Mouse (Mus musculus) CH12.LX (cell line): ENCODE measurements around the gene Tmprss4. TPM values are rescaled to one million over a fixed set of nuclear protein-coding genes. Genes with fewer than 3 reads are reported as not detected.

Source experiments
- DNase-seq: peaks from one replicate; pipeline ENCODE4 v3.0.0-alpha.2; 2013; ENCODE audit errors: extremely low read depth
- H3K27ac ChIP-seq: 2 replicates; pipeline ENCODE4 v1.5.1; 2012; ENCODE audit warnings: low read depth, mild to moderate bottlenecking, control low read depth, moderate library complexity; ENCODE audit not compliant: insufficient read depth
- H3K27me3 ChIP-seq: replicated peaks from 2 replicates; pipeline ENCODE3; 2012; ENCODE audit warnings: inconsistent platforms
- H3K36me3 ChIP-seq, 2 experiments: replicated peaks in 1 of 2; 2 replicates each; pipeline versions ENCODE3 to v1.6.1; 2012; ENCODE audit warnings: inconsistent platforms in 1 of 2, low read length in 1 of 2, mild to moderate bottlenecking in 1 of 2, mixed read lengths in 1 of 2, moderate library complexity in 1 of 2; ENCODE audit not compliant: control insufficient read depth in 1 of 2, insufficient read depth in 1 of 2
- H3K4me1 ChIP-seq, 2 experiments: 2 replicates each; pipeline ENCODE4 v1.6.1; 2012; ENCODE audit warnings: inconsistent platforms in 1 of 2, moderate library complexity in 1 of 2; ENCODE audit not compliant: insufficient read depth in 2 of 2, control insufficient read depth in 1 of 2
- H3K4me2 ChIP-seq: 2 replicates; pipeline ENCODE4 v1.6.1; 2012; ENCODE audit warnings: low read depth, mild to moderate bottlenecking, control low read depth; ENCODE audit not compliant: poor library complexity, insufficient read depth, severe bottlenecking
- H3K4me3 ChIP-seq, 3 experiments: fragments of 150-350 bp in 1 of 3; sonication (generic) in 1 of 3; replicated peaks in 1 of 3; 2 replicates each; pipeline versions ENCODE3 to v1.5.1; 2011 to 2012; ENCODE audit warnings: low read depth in 2 of 3, low read length in 2 of 3, mild to moderate bottlenecking in 2 of 3, moderate library complexity in 2 of 3, control low read depth in 1 of 3, improper control_type of control experiment in 1 of 3, inconsistent platforms in 1 of 3, mixed read lengths in 1 of 3; ENCODE audit not compliant: poor library complexity in 1 of 3
- H3K79me2 ChIP-seq: replicated peaks from 2 replicates; pipeline ENCODE4 v1.6.1; 2012; ENCODE audit warnings: mild to moderate bottlenecking, moderate library complexity; ENCODE audit not compliant: control insufficient read depth, poor library complexity, insufficient read depth, severe bottlenecking; ENCODE audit errors: extremely low read depth
- H3K9ac ChIP-seq: 2 replicates; pipeline ENCODE4 v1.6.1; 2012; ENCODE audit warnings: low read depth, mild to moderate bottlenecking, control low read depth, moderate library complexity; ENCODE audit not compliant: insufficient read depth
- H3K9me3 ChIP-seq: replicated peaks from 2 replicates; pipeline ENCODE3; 2012; ENCODE audit warnings: low read length, inconsistent platforms, mixed read lengths
- E2F4 ChIP-seq: IDR thresholded peaks from 2 replicates; pipeline ENCODE4 v1.6.1; 2011; ENCODE audit warnings: low read depth, low read length, improper control_type of control experiment; ENCODE audit not compliant: insufficient replicate concordance
- EP300 ChIP-seq: IDR thresholded peaks from 2 replicates; pipeline ENCODE4 v1.6.1; 2011; ENCODE audit warnings: low read length, improper control_type of control experiment
- IRF4 ChIP-seq: IDR thresholded peaks from 2 replicates; pipeline ENCODE4 v1.6.1; 2014; ENCODE audit warnings: low read depth, mild to moderate bottlenecking, inconsistent platforms, low read length, improper control_type of control experiment
- KAT2A ChIP-seq: IDR thresholded peaks from 2 replicates; pipeline ENCODE4 v1.6.1; 2012; ENCODE audit warnings: low read length, improper control_type of control experiment, inconsistent platforms; ENCODE audit not compliant: insufficient replicate concordance
- MAX ChIP-seq: IDR thresholded peaks from 2 replicates; pipeline ENCODE4 v1.6.1; 2011; ENCODE audit warnings: low read length, improper control_type of control experiment
- MAZ ChIP-seq: IDR thresholded peaks from 2 replicates; pipeline ENCODE4 v1.6.1; 2012; ENCODE audit warnings: low read depth, mild to moderate bottlenecking, inconsistent platforms, low read length, improper control_type of control experiment, moderate library complexity
- MEF2A ChIP-seq: IDR thresholded peaks from 2 replicates; pipeline ENCODE4 v1.6.1; 2014; ENCODE audit warnings: low read depth, mild to moderate bottlenecking, inconsistent platforms, low read length, improper control_type of control experiment, borderline replicate concordance
- NELFE ChIP-seq: IDR thresholded peaks from 2 replicates; pipeline ENCODE4 v1.6.1; 2011; ENCODE audit warnings: low read depth, low read length, improper control_type of control experiment
- PAX5 ChIP-seq: IDR thresholded peaks from 2 replicates; pipeline ENCODE4 v1.6.1; 2012; ENCODE audit warnings: low read length, inconsistent platforms, mixed read lengths
- RCOR1 ChIP-seq: conservative IDR thresholded peaks from 2 replicates; pipeline ENCODE4 v1.6.1; 2012; ENCODE audit warnings: low read depth, mild to moderate bottlenecking, inconsistent platforms, low read length, improper control_type of control experiment
- SIN3A ChIP-seq: IDR thresholded peaks from 2 replicates; pipeline ENCODE4 v1.6.1; 2012; ENCODE audit warnings: low read length, improper control_type of control experiment, inconsistent platforms
- TCF12 ChIP-seq: IDR thresholded peaks from 2 replicates; pipeline ENCODE4 v1.6.1; 2014; ENCODE audit warnings: low read depth, mild to moderate bottlenecking, inconsistent platforms, low read length, improper control_type of control experiment
- USF1 ChIP-seq: IDR thresholded peaks from 2 replicates; pipeline ENCODE4 v1.6.1; 2014; ENCODE audit warnings: low read depth, mild to moderate bottlenecking, inconsistent platforms, low read length, improper control_type of control experiment
- USF2 ChIP-seq: conservative IDR thresholded peaks from 2 replicates; pipeline ENCODE4 v1.6.1; 2011; ENCODE audit warnings: low read depth, low read length, improper control_type of control experiment
- ZC3H11A ChIP-seq: IDR thresholded peaks from 2 replicates; pipeline ENCODE4 v1.6.1; 2012; ENCODE audit warnings: low read depth, mild to moderate bottlenecking, inconsistent platforms, low read length, improper control_type of control experiment
- ZKSCAN1 ChIP-seq: IDR thresholded peaks from 2 replicates; pipeline ENCODE4 v1.6.1; 2012; ENCODE audit warnings: low read depth, inconsistent platforms, low read length, improper control_type of control experiment, borderline replicate concordance
- ZNF384 ChIP-seq: IDR thresholded peaks from 2 replicates; pipeline ENCODE4 v1.6.1; 2012; ENCODE audit warnings: low read depth, low read length, improper control_type of control experiment, inconsistent platforms
- dilution Hi-C: fragments of 300-500 bp; cut with MboI; formaldehyde crosslinking; loops from 2 replicates; pipeline ENCODE4 v1.14.3; 2020; ENCODE audit warnings: low sequenced_read_pairs; ENCODE audit not compliant: extremely low pct_unique_long_range_greater_than_20kb, extremely low pct_ligation_motif_present
- in situ Hi-C: fragments of 300-500 bp; cut with MboI; formaldehyde crosslinking; loops from 3 replicates; pipeline ENCODE4 v1.14.3; 2019; ENCODE audit warnings: low sequenced_read_pairs, low pct_ligation_motif_present, low pct_unique_long_range_greater_than_20kb, mixed read lengths
- polyA plus RNA-seq: library from polyadenylated mRNA; unstranded; fragments of >175 nt; gene quantifications from 2 replicates; pipeline ENCODE4 v1.2.1, GENCODE M21; 2012; ENCODE audit warnings: low read depth; ENCODE audit not compliant: insufficient read length
- total RNA-seq, 2 experiments: library from RNA; depleted of rRNA; stranded (reverse); fragments of 300-350 nt in 1 of 2; fragments of >200 nt in 1 of 2; gene quantifications; 2 replicates each; pipeline ENCODE4 v1.2.3; 2012 to 2014

Tmprss4 gene
- total and polyA plus RNA-seq, 3 experiments = not detected

GRCm38 (mm10) chr9:45201319-45201947 is 2.5 kb downstream of the Tmprss4 start:
- H3K4me1 ChIP-seq = peaks cover 6 to 20% of the 10 kb centered on the region in 2 experiments; a peak in 3 of 4 replicates
- TF ChIP-seq MEF2A (no peak), E2F4 (no peak), RCOR1 (no peak)
- in situ Hi-C loops (loop anchor here (25.0 kb wide), 1 partner anchor 536 kb away; no protein-coding TSS in a partner anchor), dilution Hi-C loops (no loop called here)
- no peak overlapping the region for H3K4me3 ChIP-seq
- H3K9me3 ChIP-seq = no peaks in the 10 kb centered on the region
- H3K27ac ChIP-seq = no peak overlapping the region
- H3K4me2 ChIP-seq = no peak overlapping the region
- no peak for DNase-seq
- no peaks in the 10 kb centered on the region for H3K36me3 ChIP-seq
- no peak overlapping the region for H3K9ac ChIP-seq
- H3K79me2 ChIP-seq = no peaks in the 10 kb centered on the region
- H3K27me3 ChIP-seq = no peaks in the 10 kb centered on the region

DNA sequence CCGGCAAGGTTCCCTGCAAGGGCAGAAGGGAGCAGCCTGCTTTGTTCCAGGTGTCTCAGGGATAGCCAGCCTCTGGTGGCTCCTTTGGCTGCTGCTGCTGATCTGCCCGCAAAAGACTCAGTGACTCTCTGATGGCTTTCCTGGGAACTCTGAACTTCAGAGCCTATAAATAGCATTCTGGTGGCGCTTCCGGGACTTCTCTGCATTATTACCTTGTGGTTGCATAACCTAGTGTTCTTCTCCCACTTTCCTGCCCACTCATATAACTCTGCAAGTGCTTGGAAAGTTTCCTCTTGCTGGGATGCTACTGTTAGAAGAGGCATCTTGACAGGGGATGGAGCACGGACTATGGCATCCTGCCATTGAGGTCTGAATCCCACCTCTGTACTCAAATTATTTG is 6.3 kb downstream of the Tmprss4 start:
- Histone ChIP-seq H3K9ac (no peak overlapping the region), H3K9me3 (no peaks in the 10 kb centered on the region), H3K4me1 (peaks cover 6 to 20% of the 10 kb centered on the region in 2 experiments; a peak in 3 of 4 replicates), H3K4me2 (no peak overlapping the region), H3K36me3 (no peaks in the 10 kb centered on the region), H3K27ac (no peak overlapping the region), H3K27me3 (peaks cover 2% of the 10 kb centered on the region), H3K4me3 (no peak overlapping the region), H3K79me2 (no peaks in the 10 kb centered on the region)
- TF ChIP-seq PAX5 = no peak
- TF ChIP-seq USF1 = no peak
- no peak for TF ChIP-seq IRF4
- no peak for TF ChIP-seq TCF12
- TF ChIP-seq E2F4 = no peak
- no peak for TF ChIP-seq ZKSCAN1
- dilution Hi-C loops = no loop called here
- no peak for DNase-seq
- in situ Hi-C loops = no loop called here

- in situ Hi-C loops (no loop called here), dilution Hi-C loops (no loop called here)
- Histone ChIP-seq H3K4me2 (no peak overlapping the region), H3K36me3 (no peaks in the 10 kb centered on the region), H3K4me1 (peaks cover 0 to 23% of the 10 kb centered on the region in 2 experiments; a peak in 2 of 4 replicates), H3K9ac (no peak overlapping the region), H3K27me3 (peaks cover 2% of the 10 kb centered on the region), H3K79me2 (no peaks in the 10 kb centered on the region), H3K4me3 (no peak overlapping the region), H3K27ac (no peak overlapping the region), H3K9me3 (no peaks in the 10 kb centered on the region)
- TF ChIP-seq SIN3A (no peak), MAX (no peak), RCOR1 (no peak), USF2 (no peak), IRF4 (no peak), KAT2A (no peak), EP300 (no peak), MAZ (no peak), NELFE (no peak), ZC3H11A (no peak), ZNF384 (no peak), MEF2A (no peak)
- no peak for DNase-seq
These were observed 7.6 kb downstream of the Tmprss4 start for GRCm38 (mm10) chr9:45196125-45196830.
